In genomic region chr12:81817126-81817505, GRCm38 (mm10) we compare ENCODE assay signal across 9 mouse cellular contexts. TPM values are rescaled to one million over a fixed set of nuclear protein-coding genes. Genes with fewer than 3 reads are reported as not detected.
DNase-seq lines count a peak whose midpoint lies in the region; ATAC-seq and TF ChIP-seq lines count a peak whose summit lies in the region.
"Had no signal": no experiment of that assay in that cellular context is flagged by ENCODE, and none has a peak within 500 bp of the region (broad histone marks: within the 10 kb centered on the region; RNA-seq: fewer than 3 reads in every experiment).

No protein-coding gene starts in this region.

- no peaks in the 10 kb centered on the region for H3K27me3 ChIP-seq in testis, adult 2 months (ENCODE audit: control insufficient read depth, insufficient read depth, low read length)
- H3K27me3 ChIP-seq in forebrain, postnatal 0 days (ENCODE audit: insufficient read depth, low read length): no peaks in the 10 kb centered on the region
- H3K27me3 ChIP-seq in liver, embryonic 12.5 days (replicated peaks): no peaks in the 10 kb centered on the region; the same call in 1 of the 2 replicates

- H3K9ac ChIP-seq in forebrain, postnatal 0 days: no peak overlapping the region
- no peak overlapping the region for H3K9ac ChIP-seq in liver, embryonic 12.5 days

- H3K4me3 ChIP-seq in testis, adult 2 months (ENCODE audit: control insufficient read depth, low read depth, low read length): peak overlapping the region; percentile 8; the same call in 1 of the 2 replicates
- H3K4me3 ChIP-seq in forebrain, postnatal 0 days (ENCODE audit: low read depth, low read length): no peak overlapping the region
- H3K4me3 ChIP-seq in liver, embryonic 12.5 days: no peak overlapping the region

- peak overlapping the region; percentile 42 for H3K27ac ChIP-seq in testis, adult 2 months (ENCODE audit: control insufficient read depth, insufficient read depth, low read depth, low read length)
- H3K27ac ChIP-seq in forebrain, postnatal 0 days (ENCODE audit: low read depth, low read length): 0 out of 2 replicates have a peak overlapping the region, but pooled peaks have one; percentile 21
- H3K27ac ChIP-seq in liver, embryonic 12.5 days: no peak overlapping the region

- no peak for DNase-seq in testis, postnatal 14 days (ENCODE audit: low spot score)
- DNase-seq in forebrain, postnatal 0 days: no peak
- DNase-seq in testis, postnatal 10 days (ENCODE audit: low spot score): peak; percentile 50
- no peak for DNase-seq in layer of hippocampus, adult 18-20 months (ENCODE audit: low spot score in 2 of 2)
- no peak for DNase-seq in T-cell, adult 2 months (ENCODE audit: low spot score)
- no peak for DNase-seq in layer of hippocampus, adult 11-12 months (ENCODE audit: low spot score)
- DNase-seq: adrenal gland, postnatal 25 days had no signal

- H3K4me2 ChIP-seq in forebrain, postnatal 0 days (ENCODE audit: low read depth): peak overlapping the region; percentile 27
- H3K4me2 ChIP-seq in liver, embryonic 12.5 days: peak overlapping the region; percentile 5; the same call in 1 of the 2 replicates

- 42% methylated on average over 6 of the region's 6 CpGs for WGBS in forebrain, postnatal 0 days
- WGBS in liver, embryonic 12.5 days (ENCODE audit: insufficient replicate concordance): 27% methylated on average over 6 of the region's 6 CpGs

- H3K9me3 ChIP-seq in forebrain, postnatal 0 days (ENCODE audit: low read length): no peaks in the 10 kb centered on the region
- no peaks in the 10 kb centered on the region for H3K9me3 ChIP-seq in liver, embryonic 12.5 days (replicated peaks)

- peak; percentile 56 for ATAC-seq in forebrain, postnatal 0 days
- ATAC-seq in liver, embryonic 12.5 days: no peak; the same call in 1 of the 2 replicates

- no peak for TF ChIP-seq POLR2A in testis, adult 2 months (IDR thresholded peaks at IDR 0.05; ENCODE audit: control insufficient read depth, low read depth, low read length)

- H3K4me1 ChIP-seq in testis, adult 2 months (ENCODE audit: control insufficient read depth, insufficient read depth, low read length): peaks cover 6% of the 10 kb centered on the region; the same call in 1 of the 2 replicates
- 0 out of 2 replicates have a peak, but pooled peaks cover 5% of the 10 kb centered on the region for H3K4me1 ChIP-seq in forebrain, postnatal 0 days (ENCODE audit: insufficient read depth)
- H3K4me1 ChIP-seq in liver, embryonic 12.5 days: no peaks in the 10 kb centered on the region

- TF ChIP-seq CTCF in testis, adult 2 months (IDR thresholded peaks at IDR 0.05; ENCODE audit: control insufficient read depth, insufficient read depth, insufficient replicate concordance, low read depth, low read length): no peak
- no peak for TF ChIP-seq CTCF in forebrain, postnatal 0 days (IDR thresholded peaks at IDR 0.05; ENCODE audit: low read depth)

- H3K36me3 ChIP-seq in testis, adult 2 months (ENCODE audit: control insufficient read depth, insufficient read depth, low read length): no peaks in the 10 kb centered on the region
- H3K36me3 ChIP-seq in forebrain, postnatal 0 days (ENCODE audit: insufficient read depth): no peaks in the 10 kb centered on the region
- no peaks in the 10 kb centered on the region for H3K36me3 ChIP-seq in liver, embryonic 12.5 days

RNA-seq across cellular contexts. Expression of gene Map3k9, which starts 36.1 kb away (rescaled TPM):
- 3.2 and 3.3 TPM in 2 replicates for polyA plus RNA-seq in testis, adult 2 months (2012; rRNA removed)
- total RNA-seq in forebrain, postnatal 0 days (2014; rRNA removed): 41.4 and 49.2 TPM in 2 replicates
- 4.3 and 6.5 TPM in 2 replicates for polyA plus RNA-seq in forebrain, postnatal 0 days (2015; fragmentation: Nextera tagmentation; extraction: Ambion mirVana)
- 0.12 and 0.15 TPM in 2 replicates for polyA plus RNA-seq in liver, embryonic 12.5 days (2016; fragmentation: Nextera tagmentation; extraction: Ambion mirVana)
- 10 to 100 TPM; 30.8 to 31.9 TPM for total RNA-seq in layer of hippocampus, adult 18-20 months (2021)

RNA-seq across cellular contexts. Expression of gene Pcnx, which starts 42.7 kb away (rescaled TPM):
- 49.1 and 54.2 TPM in 2 replicates for polyA plus RNA-seq in testis, adult 2 months (2012; rRNA removed)
- total RNA-seq in forebrain, postnatal 0 days (2014; rRNA removed): 30.9 and 37.6 TPM in 2 replicates
- polyA plus RNA-seq in forebrain, postnatal 0 days (2015; fragmentation: Nextera tagmentation; extraction: Ambion mirVana): 6.1 and 6.3 TPM in 2 replicates
- polyA plus RNA-seq in liver, embryonic 12.5 days (2016; fragmentation: Nextera tagmentation; extraction: Ambion mirVana): 2.7 TPM in 2 replicates
- total RNA-seq in layer of hippocampus, adult 18-20 months (2021): 100 to 1,000 TPM; 101 to 115 TPM
